Mouse (Mus musculus) cerebellum, adult 9-10 months (tissue): ENCODE results near the gene Gm28048.
A peak's percentile ranks its signal among the peaks of the same experiment; 100 is the strongest.

ENCODE experiments used
- DNase-seq: peaks from one replicate; pipeline ENCODE4 v3.0.0; 2022

The Gm28048 gene

GRCm38 (mm10) chr11:22989786-22990185 is 7.9 kb upstream of the Gm28048 start:
- DNase-seq = no peak

- DNase-seq = peak; percentile 82
Measured at GRCm38 (mm10) chr11:22987357-22987756, 5.5 kb upstream of the Gm28048 start.

- DNase-seq = no peak
Measured at GRCm38 (mm10) chr11:22985510-22985909, 3.6 kb upstream of the Gm28048 start.

DNA sequence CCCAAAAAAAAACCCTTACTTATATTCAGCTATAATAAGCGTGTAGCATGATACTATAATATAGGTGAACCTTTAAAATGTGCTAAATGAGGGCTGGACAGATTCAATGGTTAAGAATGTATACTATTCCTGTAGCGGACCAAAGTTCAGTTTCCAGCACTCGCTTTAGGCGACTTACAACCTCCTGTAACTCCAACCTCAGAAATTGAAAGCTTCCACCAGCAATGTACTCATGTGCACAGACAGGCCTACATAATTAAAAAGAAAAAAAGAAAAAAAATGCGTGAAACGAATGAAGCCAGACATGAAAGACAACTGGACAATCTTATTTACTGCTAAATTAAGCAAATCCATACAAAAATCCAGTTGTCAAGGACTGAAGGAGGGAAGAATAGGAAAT is 956 bp upstream of the Gm28048 start:
- no peak for DNase-seq

GRCm38 (mm10) chr11:22981543-22981950 is 343 bp downstream of the Gm28048 start:
- DNase-seq = no peak

- no peak for DNase-seq
Measured at GRCm38 (mm10) chr11:22981041-22981440, 849 bp downstream of the Gm28048 start.

DNA sequence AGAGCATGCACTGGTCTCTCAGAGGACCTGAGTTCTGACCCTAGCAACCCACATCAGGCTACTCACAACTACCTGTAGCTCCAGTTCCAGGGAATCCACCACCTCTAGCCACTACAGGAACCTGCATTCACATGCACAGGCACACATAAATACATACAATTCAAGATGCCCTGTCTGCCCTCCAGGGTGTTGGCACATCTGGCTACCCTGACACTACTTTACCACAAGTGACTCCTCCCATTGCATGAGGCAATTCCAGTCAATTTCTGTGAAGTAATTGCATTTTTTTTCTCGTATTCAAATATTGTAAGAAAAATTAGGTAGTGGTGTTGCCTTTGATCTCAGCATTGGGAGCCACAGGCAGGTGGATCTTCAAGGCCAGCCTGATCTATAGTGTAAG is 2.7 kb downstream of the Gm28048 start:
- no peak for DNase-seq

GRCm38 (mm10) chr11:22978711-22979110 is 3.2 kb downstream of the Gm28048 start:
- peak; percentile 85 for DNase-seq

- peak; percentile 53 for DNase-seq
Measured at GRCm38 (mm10) chr11:22978215-22978614, 3.7 kb downstream of the Gm28048 start.

- peak; percentile 43 for DNase-seq
Measured at GRCm38 (mm10) chr11:22973599-22973998, 8.3 kb downstream of the Gm28048 start.

- DNase-seq = peak; percentile 87
Measured at GRCm38 (mm10) chr11:22972746-22973526, 9.0 kb downstream of the Gm28048 start.

GRCm38 (mm10) chr11:22971835-22972709 is 9.8 kb downstream of the Gm28048 start, which contains the start of gene Zrsr1:
Zrsr1 (plus strand) TSS chr11:22972005.
- DNase-seq = peak; percentile 87

DNA sequence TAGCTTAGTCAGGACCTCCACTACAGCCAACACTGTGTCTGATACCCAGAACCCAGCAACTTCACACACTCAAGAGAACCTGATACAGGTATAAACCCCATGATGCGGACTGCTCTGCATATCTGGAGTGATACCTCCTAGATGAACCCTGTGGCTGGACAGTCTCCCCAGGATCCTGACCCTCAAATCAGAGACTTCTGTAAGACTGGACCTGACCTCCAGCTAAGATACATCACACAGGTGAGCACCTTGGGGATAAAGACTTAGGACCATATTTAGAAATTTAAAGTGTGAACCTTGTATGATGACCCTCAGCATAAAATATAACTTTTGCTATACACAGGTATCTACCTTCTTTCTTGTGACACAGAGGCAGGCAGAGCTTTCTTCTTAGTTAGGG is 11.3 kb downstream of the Gm28048 start:
- peak; percentile 23 for DNase-seq

DNA sequence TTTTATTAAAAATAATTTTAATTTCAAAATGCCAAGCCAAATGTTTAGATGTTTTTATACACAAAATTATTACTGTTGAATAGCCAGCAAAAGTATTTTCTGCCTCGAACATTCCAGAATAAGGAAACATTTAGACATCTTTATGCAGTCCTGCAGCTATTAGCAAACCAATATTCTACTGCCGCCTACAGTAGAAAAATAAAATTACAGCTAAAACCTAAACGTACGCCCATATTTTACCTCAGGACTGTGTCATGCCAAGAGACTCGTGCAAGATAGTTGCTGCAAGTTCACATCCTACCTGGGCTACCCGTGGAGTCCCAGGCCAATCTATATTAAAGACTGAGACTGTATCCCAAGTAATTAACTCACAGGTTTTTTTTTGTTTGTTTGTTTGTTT is 12.4 kb downstream of the Gm28048 start:
- DNase-seq = peak; percentile 69

DNA sequence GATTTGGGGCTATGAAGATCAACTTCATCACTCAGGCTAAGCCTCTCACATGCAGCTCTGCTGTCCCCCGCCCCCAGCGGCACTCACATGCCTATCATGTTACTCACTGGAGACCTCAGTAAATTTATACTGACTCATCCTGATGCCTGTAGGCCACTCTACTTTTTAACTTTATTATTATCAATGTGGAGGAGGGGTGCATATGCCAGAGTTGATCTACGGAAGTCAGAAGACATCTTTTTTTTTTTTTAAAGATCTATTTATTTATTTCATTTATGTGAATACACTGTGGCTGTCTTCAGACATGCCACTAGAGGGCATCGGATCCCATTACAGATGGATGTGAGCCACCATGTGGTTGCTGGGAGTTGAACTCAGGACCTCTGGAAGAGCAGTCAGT is 16.4 kb downstream of the Gm28048 start:
- no peak for DNase-seq

DNA sequence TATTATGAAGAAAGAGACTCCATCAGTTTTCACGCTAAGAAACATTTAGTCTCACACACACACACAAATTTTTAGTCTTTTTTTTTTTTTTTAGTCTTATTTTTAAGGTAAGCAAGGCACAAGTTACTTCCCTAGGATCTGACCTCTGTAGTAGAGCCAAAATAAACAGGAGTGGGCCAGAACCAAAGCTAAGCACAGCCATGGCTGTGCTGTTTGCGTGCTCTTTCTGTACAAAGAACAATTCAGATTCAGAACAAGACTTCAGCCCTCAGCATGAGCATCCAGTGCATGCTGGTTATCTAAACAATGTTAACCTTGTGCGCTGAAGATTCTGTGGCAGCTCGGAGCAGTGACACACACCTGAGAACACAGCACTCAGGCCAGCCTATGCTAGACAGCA is 17.5 kb downstream of the Gm28048 start:
- no peak for DNase-seq

DNA sequence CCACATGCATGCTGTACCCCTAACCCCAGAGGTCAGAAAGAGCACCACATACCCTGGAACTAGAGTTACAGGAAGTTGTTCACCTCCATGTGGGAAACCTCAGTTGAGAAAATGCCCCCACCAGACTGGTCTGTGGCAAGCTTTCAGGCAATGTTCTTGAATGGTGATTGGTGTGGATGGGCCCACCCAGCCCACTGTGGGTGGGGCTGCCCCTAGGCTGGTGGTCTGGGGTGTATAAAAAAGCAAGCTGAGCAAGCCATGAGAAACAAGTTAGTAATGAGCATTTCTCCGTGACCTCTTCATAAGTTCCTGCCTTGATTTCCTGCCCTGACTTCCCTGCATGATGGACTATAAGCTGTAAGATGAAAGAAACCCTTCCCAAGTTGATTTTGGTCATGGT is 19.8 kb downstream of the Gm28048 start:
- no peak for DNase-seq

- DNase-seq = no peak
Measured at GRCm38 (mm10) chr11:22957791-22958374, 24.0 kb downstream of the Gm28048 start.

DNA sequence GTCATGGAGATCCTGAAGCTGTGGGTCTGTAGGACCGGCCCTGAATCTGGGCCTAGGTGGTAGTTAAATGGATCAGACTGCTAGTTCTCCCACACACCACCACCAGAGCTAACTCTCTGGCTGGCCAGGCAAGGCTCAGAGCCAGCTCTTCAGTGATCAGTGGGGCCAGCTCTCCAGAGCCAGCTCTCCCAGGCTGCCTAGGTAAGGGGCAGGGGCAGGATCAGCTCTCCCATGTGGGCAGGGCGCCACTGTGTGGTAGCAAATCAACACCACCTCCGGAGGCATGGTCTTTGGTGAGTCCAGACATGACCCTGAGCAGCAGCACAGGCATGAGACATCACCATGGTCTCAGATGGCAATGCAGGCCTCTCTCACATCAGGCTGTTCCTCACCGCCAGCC is 25.1 kb downstream of the Gm28048 start:
- no peak for DNase-seq

GRCm38 (mm10) chr11:22956346-22956745 is 25.5 kb downstream of the Gm28048 start:
- DNase-seq = no peak

- DNase-seq = no peak
Measured at GRCm38 (mm10) chr11:22952668-22953067, 29.2 kb downstream of the Gm28048 start.

DNA sequence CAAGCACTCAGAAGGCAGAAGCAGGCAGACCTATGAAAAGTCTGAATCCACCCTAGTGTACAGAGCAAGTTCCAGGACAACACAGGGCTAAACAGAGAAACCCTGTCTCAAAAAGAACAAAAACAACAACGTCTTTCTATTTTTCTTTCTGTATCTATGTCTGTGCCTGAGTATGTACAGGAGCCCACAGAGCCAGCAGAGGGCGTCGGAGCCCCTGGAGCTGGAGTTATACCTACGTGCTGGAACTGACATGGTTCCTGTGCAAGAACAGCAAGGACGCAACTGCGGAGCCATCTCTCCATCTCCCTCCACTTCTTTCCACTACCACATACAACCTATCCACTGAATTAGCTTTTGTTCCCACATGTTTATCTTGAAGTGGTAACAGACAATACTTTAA is 31.8 kb downstream of the Gm28048 start:
- no peak for DNase-seq

- no peak for DNase-seq
Measured at GRCm38 (mm10) chr11:22949101-22949500, 32.8 kb downstream of the Gm28048 start.

- DNase-seq = no peak
Measured at GRCm38 (mm10) chr11:22938983-22939382, 42.9 kb downstream of the Gm28048 start.
